Mouse (Mus musculus): Measurements from ENCODE around the gene Gm8257. TPM values are rescaled to one million over a fixed set of nuclear protein-coding genes. Genes with fewer than 3 reads are reported as not detected.
"Not testable (repeated sequence)": the region's sequence is repeated elsewhere in the genome, so short reads cannot be mapped to it uniquely, and the experiment has no call there.

Gene Gm8257
- not detected for total RNA-seq (2021)
- long read RNA-seq, experiment 1, result 0 reads
- long read RNA-seq, experiment 2, result 0 reads

DNA sequence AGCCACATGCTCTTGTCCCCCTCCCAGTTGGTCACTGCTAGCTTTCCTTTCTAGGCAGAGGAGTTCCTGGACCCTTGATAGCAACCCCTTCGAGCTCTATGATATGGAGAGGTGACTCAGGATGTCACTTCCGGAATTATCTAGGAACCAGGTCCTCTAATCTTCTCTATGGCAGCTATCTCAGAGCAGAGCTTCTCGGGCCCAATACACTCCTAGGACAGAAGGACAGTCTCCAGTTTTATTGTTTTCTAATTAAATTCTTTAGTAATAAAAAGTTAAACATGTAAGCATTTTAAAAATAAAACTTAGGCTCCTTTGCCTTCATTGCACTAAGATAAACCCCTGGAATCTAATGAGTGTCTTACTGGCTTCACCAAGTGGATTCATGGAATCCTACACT is at the start of gene Gm8257:
Gene Gm8257 (minus strand): TSS at position 101 of the 400 bp plus-strand sequence.
- DNase-seq, result not testable (repeated sequence)

DNA sequence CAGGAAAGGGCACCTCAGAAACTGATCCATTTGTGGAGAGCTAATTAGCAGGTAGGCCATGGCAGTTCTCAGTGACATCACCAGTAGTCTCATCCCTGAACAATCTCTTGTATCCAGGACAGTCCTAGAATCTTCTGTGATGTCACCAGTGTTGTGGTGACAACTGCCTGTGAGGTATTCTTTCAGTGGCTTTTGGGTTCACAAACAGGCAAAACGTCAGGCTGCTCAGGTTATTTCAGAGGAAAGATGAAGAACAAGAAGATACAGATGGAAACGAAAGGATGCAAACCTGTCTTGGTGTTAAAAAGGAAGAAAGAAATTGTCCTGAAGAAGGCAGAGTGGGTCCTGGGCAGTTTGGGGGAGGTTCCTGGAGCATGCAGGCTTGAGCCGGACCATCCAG is 44.0 kb upstream of the Gm8257 start, which contains the start of gene Gm8267:
Gene Gm8267 (minus strand): TSS at position 101 of the 400 bp plus-strand sequence.
- no peak for DNase-seq

DNA sequence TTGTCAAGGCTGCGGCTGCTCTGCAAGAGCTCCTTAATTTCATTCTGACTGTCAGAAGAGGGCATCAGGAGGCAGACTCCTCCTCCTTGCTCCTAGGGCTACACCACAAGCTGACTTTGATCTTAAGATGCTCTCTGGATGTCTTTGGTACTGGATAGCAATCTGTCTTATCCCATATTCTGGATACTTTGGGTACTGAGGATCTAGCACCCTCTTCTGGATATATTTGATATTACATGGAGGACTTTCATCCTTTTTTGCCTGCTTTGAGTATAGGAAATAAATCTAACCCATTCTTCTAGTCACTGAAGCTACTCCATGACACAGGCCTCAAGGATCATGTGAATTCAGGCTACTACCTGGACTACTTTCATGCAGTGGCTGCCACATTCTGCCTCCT is 36.5 kb upstream of the Gm8257 start:
- DNase-seq, result not testable (repeated sequence)

DNA sequence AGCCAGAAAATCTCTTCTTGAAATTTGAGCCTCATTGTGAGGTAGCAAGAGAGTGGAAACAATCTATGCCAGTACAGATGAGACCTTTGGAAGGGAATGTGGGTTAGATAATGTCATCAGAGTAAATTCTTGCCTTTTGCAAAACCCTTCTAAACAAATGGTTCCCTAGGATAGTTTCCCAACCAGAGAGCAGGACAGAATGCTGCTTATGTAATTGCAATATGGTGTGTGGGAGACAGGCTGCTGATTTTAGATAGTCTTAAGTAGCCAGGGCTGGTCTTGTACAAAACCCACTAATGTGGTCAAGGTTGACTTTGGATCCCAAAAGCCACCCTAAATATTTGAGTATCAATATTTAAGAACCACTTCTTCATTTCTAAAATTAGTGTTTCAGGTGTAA is 24.5 kb upstream of the Gm8257 start:
- DNase-seq, result not testable (repeated sequence)

DNA sequence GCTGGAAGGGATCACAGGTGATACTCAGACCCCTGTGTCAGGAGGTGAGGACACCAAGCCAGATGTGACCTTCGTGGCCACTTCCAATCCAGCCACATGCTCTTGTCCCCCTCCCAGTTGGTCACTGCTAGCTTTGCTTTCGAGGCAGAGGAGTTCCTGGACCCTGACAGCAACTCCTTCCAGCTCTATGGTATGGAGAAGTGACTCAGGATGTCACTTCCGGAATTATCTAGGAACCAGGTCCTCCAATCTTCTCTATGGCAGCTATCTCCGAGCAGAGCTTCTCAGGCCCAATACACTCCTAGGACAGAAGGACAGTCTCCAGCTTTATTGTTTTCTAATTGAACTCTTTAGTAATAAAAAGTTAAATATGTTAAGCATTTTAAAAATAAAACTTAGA is 78.5 kb downstream of the Gm8257 start, which contains the start of gene Gm5624:
Gene Gm5624 (minus strand): TSS at position 202 of the 400 bp plus-strand sequence.
- DNase-seq, result not testable (repeated sequence)

Other genes with a start within 250 kb of the Gm8257 start
- not detected for gene BC061237, start 214.0 kb downstream of the Gm8257 start, total RNA-seq (2021)
- not detected for gene Gm17093, start 188.2 kb downstream of the Gm8257 start, total RNA-seq (2021)
- gene Gm8247, start 123.3 kb downstream of the Gm8257 start, total RNA-seq (2021), result not detected
- gene Gm5624, start 78.5 kb downstream of the Gm8257 start, total RNA-seq (2021), result not detected
- gene Gm8267, start 43.9 kb upstream of the Gm8257 start, total RNA-seq (2021), result not detected
- gene Ptgdr, start 152.9 kb upstream of the Gm8257 start, total RNA-seq (2021), result not detected